Comparison of ENCODE assay signal across 14 mouse cellular contexts in the genomic region with DNA sequence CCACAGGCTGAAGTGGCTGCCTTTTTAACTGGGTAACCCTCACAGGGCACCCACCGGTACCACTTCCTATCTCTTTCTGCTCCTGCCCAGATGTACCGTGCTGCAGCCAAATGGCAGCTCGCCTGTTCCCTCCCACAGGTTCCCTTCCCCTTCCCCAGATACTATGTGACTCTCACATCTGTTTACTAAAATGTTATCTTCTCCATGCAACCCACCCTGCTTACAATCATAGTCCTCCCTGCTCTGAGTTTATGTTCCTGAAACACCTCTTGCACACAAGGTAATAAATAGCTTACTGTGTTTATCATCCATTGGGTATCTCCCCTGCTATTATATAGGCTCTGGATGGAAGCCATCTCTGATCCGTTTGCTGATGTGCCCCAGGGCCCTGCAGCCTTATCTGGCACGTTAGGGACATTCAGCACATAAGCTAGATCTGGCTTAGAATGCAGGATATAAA.
DNase-seq lines count a peak whose midpoint lies in the region; ATAC-seq and TF ChIP-seq lines count a peak whose summit lies in the region.
"Had no signal": no experiment of that assay in that cellular context is flagged by ENCODE, and none has a peak within 500 bp of the region (broad histone marks: within the 10 kb centered on the region; RNA-seq: fewer than 3 reads in every experiment).

No protein-coding gene starts in this region.

- no peak for ATAC-seq in hindbrain, embryonic 12.5 days (ENCODE audit: low FRiP score)
- no peak for ATAC-seq in hindbrain, postnatal 0 days
- ATAC-seq in liver, embryonic 12.5 days: peak; percentile 66; the same call in 1 of the 2 replicates
- ATAC-seq in inflammation-experienced regulatory T-cells, adult 6 months: no peak
- ATAC-seq: midbrain, embryonic 16.5 days had no signal

- 0 out of 2 replicates have a peak overlapping the region, but pooled peaks have one; percentile 17 for H3K27ac ChIP-seq in hindbrain, embryonic 12.5 days
- H3K27ac ChIP-seq in hindbrain, postnatal 0 days: no peak overlapping the region
- H3K27ac ChIP-seq in bone marrow, adult 2 months (ENCODE audit: control insufficient read depth, insufficient read depth, low read depth, low read length, poor library complexity): peak overlapping the region; percentile 62; the same call in 1 of the 2 replicates
- H3K27ac ChIP-seq in liver, embryonic 12.5 days: no peak overlapping the region
- H3K27ac ChIP-seq: kidney, embryonic 15.5 days; limb, embryonic 13.5 days had no signal

- no peak for TF ChIP-seq POLR2A in bone marrow, adult 2 months (IDR thresholded peaks at IDR 0.05; ENCODE audit: borderline replicate concordance, control insufficient read depth, low read depth, low read length)

- WGBS in hindbrain, embryonic 12.5 days: 76% methylated on average over 5 of the region's 5 CpGs
- 65% methylated on average over 5 of the region's 5 CpGs for WGBS in hindbrain, postnatal 0 days
- WGBS in bone marrow, adult 2 months: 16% methylated on average over 5 of the region's 5 CpGs
- 16% methylated on average over 5 of the region's 5 CpGs for WGBS in liver, embryonic 12.5 days (ENCODE audit: insufficient replicate concordance)

- no peaks in the 10 kb centered on the region for H3K9me3 ChIP-seq in hindbrain, embryonic 12.5 days (replicated peaks)
- H3K9me3 ChIP-seq in hindbrain, postnatal 0 days (ENCODE audit: low read length): no peaks in the 10 kb centered on the region
- H3K9me3 ChIP-seq in liver, embryonic 12.5 days (replicated peaks): no peaks in the 10 kb centered on the region
- H3K9me3 ChIP-seq: kidney, embryonic 15.5 days; limb, embryonic 13.5 days had no signal

- TF ChIP-seq CTCF in hindbrain, postnatal 0 days (IDR thresholded peaks at IDR 0.05; ENCODE audit: low read depth): no peak
- TF ChIP-seq CTCF in bone marrow, adult 2 months (IDR thresholded peaks at IDR 0.05; ENCODE audit: control insufficient read depth, insufficient read depth, low read length): no peak

- H3K4me1 ChIP-seq in hindbrain, embryonic 12.5 days: peaks cover 22% of the 10 kb centered on the region
- 0 out of 2 replicates have a peak, but pooled peaks cover 2% of the 10 kb centered on the region for H3K4me1 ChIP-seq in hindbrain, postnatal 0 days (ENCODE audit: insufficient read depth, low read length)
- H3K4me1 ChIP-seq in bone marrow, adult 2 months (ENCODE audit: control insufficient read depth, insufficient read depth, low read length): peaks cover 2% of the 10 kb centered on the region
- H3K4me1 ChIP-seq in liver, embryonic 12.5 days: peaks cover 46% of the 10 kb centered on the region

- DNase-seq in heart, adult 11 months: peak; percentile 87
- no peak for DNase-seq in heart, adult 8-10 months (ENCODE audit: low spot score)
- no peak for DNase-seq in hindbrain, postnatal 0 days (ENCODE audit: low spot score)
- no peak for DNase-seq in right cerebral cortex, postnatal 4 days
- DNase-seq: adrenal gland, postnatal 10 days; cerebellum, postnatal 10 days; lung, postnatal 4 days had no signal

- H3K27me3 ChIP-seq in hindbrain, embryonic 12.5 days: peaks cover 4% of the 10 kb centered on the region; the same call in 1 of the 2 replicates
- H3K27me3 ChIP-seq in hindbrain, postnatal 0 days (ENCODE audit: insufficient read depth, low read length): no peaks in the 10 kb centered on the region
- H3K27me3 ChIP-seq in liver, embryonic 12.5 days (replicated peaks): no peaks in the 10 kb centered on the region
- H3K27me3 ChIP-seq: kidney, embryonic 15.5 days; limb, embryonic 13.5 days had no signal

- H3K4me3 ChIP-seq in hindbrain, embryonic 12.5 days: no peak overlapping the region
- H3K4me3 ChIP-seq in hindbrain, postnatal 0 days (ENCODE audit: low read length): no peak overlapping the region
- H3K4me3 ChIP-seq in bone marrow, adult 2 months (replicated peaks; ENCODE audit: control insufficient read depth, low read depth, low read length): no peak overlapping the region
- no peak overlapping the region for H3K4me3 ChIP-seq in liver, embryonic 12.5 days
- H3K4me3 ChIP-seq: kidney, embryonic 15.5 days; limb, embryonic 13.5 days had no signal

- no peaks in the 10 kb centered on the region for H3K36me3 ChIP-seq in hindbrain, embryonic 12.5 days
- H3K36me3 ChIP-seq in hindbrain, postnatal 0 days (ENCODE audit: insufficient read depth, low read length): no peaks in the 10 kb centered on the region
- no peaks in the 10 kb centered on the region for H3K36me3 ChIP-seq in liver, embryonic 12.5 days
- H3K36me3 ChIP-seq: kidney, embryonic 15.5 days; limb, embryonic 13.5 days had no signal

- H3K4me2 ChIP-seq in hindbrain, embryonic 12.5 days (replicated peaks): no peak overlapping the region
- no peak overlapping the region for H3K4me2 ChIP-seq in hindbrain, postnatal 0 days (ENCODE audit: low read depth, low read length)
- no peak overlapping the region for H3K4me2 ChIP-seq in liver, embryonic 12.5 days
- H3K4me2 ChIP-seq: kidney, embryonic 15.5 days; limb, embryonic 13.5 days had no signal

- H3K9ac ChIP-seq in hindbrain, embryonic 12.5 days: no peak overlapping the region
- no peak overlapping the region for H3K9ac ChIP-seq in hindbrain, postnatal 0 days (replicated peaks; ENCODE audit: low read length)
- no peak overlapping the region for H3K9ac ChIP-seq in liver, embryonic 12.5 days
- H3K9ac ChIP-seq: kidney, embryonic 15.5 days; limb, embryonic 13.5 days had no signal

Comparison
In these comparisons a context has a peak if more than half of its experiments do, and no peak if none do; other contexts are left out.
1. H3K27ac ChIP-seq: peak in hindbrain, embryonic 12.5 days (single experiment) and bone marrow, adult 2 months (single experiment); none in hindbrain, postnatal 0 days (single experiment) and liver, embryonic 12.5 days (single experiment).